In genomic region chr5:24985434-24986176, GRCm38 (mm10) we compare ENCODE assay signal across 8 mouse cellular contexts.
DNase-seq lines count a peak whose midpoint lies in the region; ATAC-seq and TF ChIP-seq lines count a peak whose summit lies in the region.

No protein-coding gene starts in this region.

- peaks cover 6% of the 10 kb centered on the region for H3K4me1 ChIP-seq in liver, postnatal 0 days (ENCODE audit: insufficient read depth)
- H3K4me1 ChIP-seq in liver, embryonic 11.5 days (replicated peaks; ENCODE audit: control insufficient read depth, insufficient read depth, low read length) = peaks cover 14% of the 10 kb centered on the region

- H3K9ac ChIP-seq in liver, postnatal 0 days (replicated peaks) = no peak overlapping the region
- no peak overlapping the region for H3K9ac ChIP-seq in liver, embryonic 11.5 days (ENCODE audit: low read depth, low read length)

- H3K9me3 ChIP-seq in liver, postnatal 0 days (ENCODE audit: low read length) = no peaks in the 10 kb centered on the region
- no peaks in the 10 kb centered on the region for H3K9me3 ChIP-seq in liver, embryonic 11.5 days (ENCODE audit: control insufficient read depth, low read length)

- no peak overlapping the region for H3K27ac ChIP-seq in liver, postnatal 0 days (ENCODE audit: low read depth)
- H3K27ac ChIP-seq in liver, embryonic 11.5 days (ENCODE audit: low read depth, low read length) = no peak overlapping the region

- TF ChIP-seq CTCF in liver, postnatal 0 days (IDR thresholded peaks at IDR 0.05; ENCODE audit: low read depth) = no peak

- 0 out of 2 replicates have a peak, but pooled peaks cover 2% of the 10 kb centered on the region for H3K36me3 ChIP-seq in liver, postnatal 0 days (replicated peaks; ENCODE audit: insufficient read depth, low read length)
- no peaks in the 10 kb centered on the region for H3K36me3 ChIP-seq in liver, embryonic 11.5 days (ENCODE audit: control insufficient read depth, insufficient read depth, low read length)

- H3K4me3 ChIP-seq in liver, postnatal 0 days (ENCODE audit: low read depth, low read length) = no peak overlapping the region
- no peak overlapping the region for H3K4me3 ChIP-seq in liver, embryonic 11.5 days (ENCODE audit: low read depth, low read length)

- ATAC-seq in liver, postnatal 0 days = no peak
- no peak for ATAC-seq in liver, embryonic 11.5 days (replicated peaks; ENCODE audit: low FRiP score)

- no peak for TF ChIP-seq EP300 in liver, postnatal 0 days (IDR thresholded peaks at IDR 0.05; ENCODE audit: low read depth)

- no peaks in the 10 kb centered on the region for H3K27me3 ChIP-seq in liver, postnatal 0 days (ENCODE audit: insufficient read depth, low read length)
- peaks cover 2% of the 10 kb centered on the region for H3K27me3 ChIP-seq in liver, embryonic 11.5 days (replicated peaks; ENCODE audit: control insufficient read depth, insufficient read depth, low read length)

- no peak overlapping the region for H3K4me2 ChIP-seq in liver, postnatal 0 days (ENCODE audit: low read depth, low read length)
- no peak overlapping the region for H3K4me2 ChIP-seq in liver, embryonic 11.5 days

- 71% methylated on average over 11 of the region's 11 CpGs for WGBS in liver, postnatal 0 days (ENCODE audit: insufficient replicate concordance)
- 83% methylated on average over 11 of the region's 11 CpGs for WGBS in liver, embryonic 11.5 days

- DNase-seq in brain, embryonic 18.5 days (ENCODE audit: low read depth, low spot score) = peak; percentile 82
- DNase-seq in cerebellum, adult 18-20 months = peak; percentile 65 to 70
- DNase-seq in frontal cortex, postnatal 36 days (ENCODE audit: low spot score in 2 of 2) = peak; percentile 69 to 83
- peak; percentile 57 to 71 for DNase-seq in left cerebral cortex, adult 18-20 months (ENCODE audit: low spot score in 2 of 2)
- DNase-seq in right cerebral cortex, postnatal 36 days (ENCODE audit: low spot score in 2 of 2) = peak; percentile 68 to 79
- no peak for DNase-seq in urinary bladder, adult 2 months (ENCODE audit: low spot score)
- no peak for DNase-seq in liver, postnatal 0 days
- DNase-seq in liver, embryonic 11.5 days (ENCODE audit: low spot score) = no peak

Comparison
In these comparisons a context has a peak if more than half of its experiments do, and no peak if none do; other contexts are left out.
1. DNase-seq: peak in brain, embryonic 18.5 days (single experiment), cerebellum, adult 18-20 months (2 of 2), frontal cortex, postnatal 36 days (2 of 2), left cerebral cortex, adult 18-20 months (2 of 2) and right cerebral cortex, postnatal 36 days (2 of 2); none in urinary bladder, adult 2 months (single experiment), liver, postnatal 0 days (single experiment) and liver, embryonic 11.5 days (single experiment).